Mouse (Mus musculus) heart, embryonic 10.5 days (tissue): ENCODE measurements at regions not wholly inside any gene's neighbourhood (a gene's known extent, or its start where the extent isn't known, plus 50 kb on each side); places are given as distances from the start of the nearest gene placed in this dataset.
A peak's percentile ranks its signal among the peaks of the same experiment; 100 is the strongest.

Experiments used
- DNase-seq: peaks from one replicate; pipeline ENCODE4 v3.0.0-alpha.2; 2017; ENCODE audit warnings: low spot score
- H3K27ac ChIP-seq: fragments of 300-500 bp; sonication (generic); 2 replicates; pipeline ENCODE4 v1.5.1; 2016; ENCODE audit warnings: mild to moderate bottlenecking
- H3K27me3 ChIP-seq: fragments of 300-500 bp; sonication (generic); 2 replicates; pipeline ENCODE4 v1.6.1; 2016; ENCODE audit warnings: mild to moderate bottlenecking; ENCODE audit not compliant: poor library complexity, insufficient read depth, severe bottlenecking
- H3K36me3 ChIP-seq: fragments of 300-500 bp; sonication (generic); 2 replicates; pipeline ENCODE4 v1.6.1; 2016; ENCODE audit warnings: mild to moderate bottlenecking, moderate library complexity
- H3K4me1 ChIP-seq: fragments of 300-500 bp; sonication (generic); 2 replicates; pipeline ENCODE4 v1.6.1; 2016; ENCODE audit warnings: mild to moderate bottlenecking
- H3K4me3 ChIP-seq: fragments of 300-500 bp; sonication (generic); 2 replicates; pipeline ENCODE4 v1.5.1; 2016; ENCODE audit warnings: mild to moderate bottlenecking, moderate library complexity
- H3K9me3 ChIP-seq: fragments of 300-500 bp; sonication (generic); 2 replicates; pipeline ENCODE4 v1.6.1; 2016; ENCODE audit warnings: mild to moderate bottlenecking, moderate library complexity
- WGBS: fragments of 180-500 bp; shearing (Covaris S2); methylation state at CpG from one replicate; pipeline ENCODE4 v1.1.7; 2016; 5-methylcytosine and 5-hydroxymethylcytosine counted together

- no peaks in the 10 kb centered on the region for H3K9me3 ChIP-seq
- 0 out of 2 replicates have a peak, but pooled peaks cover 1% of the 10 kb centered on the region for H3K4me1 ChIP-seq
- DNase-seq = no peak
- 74% methylated on average over 1 of the region's 1 CpGs for WGBS
- H3K27ac ChIP-seq = no peak overlapping the region
- H3K36me3 ChIP-seq = no peaks in the 10 kb centered on the region
- no peaks in the 10 kb centered on the region for H3K27me3 ChIP-seq
- no peak overlapping the region for H3K4me3 ChIP-seq
These were observed 175.9 kb upstream of the Ubl3 start for GRCm38 (mm10) chr5:148728492-148728891.

- no peaks in the 10 kb centered on the region for H3K27me3 ChIP-seq
- no peak for DNase-seq
- no peaks in the 10 kb centered on the region for H3K4me1 ChIP-seq
- H3K36me3 ChIP-seq = no peaks in the 10 kb centered on the region
- WGBS = 65% methylated on average over 7 of the region's 7 CpGs
- H3K4me3 ChIP-seq = no peak overlapping the region
- no peak overlapping the region for H3K27ac ChIP-seq
- no peaks in the 10 kb centered on the region for H3K9me3 ChIP-seq
These were observed 173.9 kb upstream of the Ubl3 start for GRCm38 (mm10) chr5:148726442-148726841.

- no peak overlapping the region for H3K27ac ChIP-seq
- no peaks in the 10 kb centered on the region for H3K27me3 ChIP-seq
- DNase-seq = no peak
- no peaks in the 10 kb centered on the region for H3K36me3 ChIP-seq
- H3K4me3 ChIP-seq = no peak overlapping the region
- H3K9me3 ChIP-seq = no peaks in the 10 kb centered on the region
- H3K4me1 ChIP-seq = no peaks in the 10 kb centered on the region
- 71% methylated on average over 6 of the region's 6 CpGs for WGBS
These were observed 171.9 kb upstream of the Ubl3 start for GRCm38 (mm10) chr5:148724470-148724869.

GRCm38 (mm10) chr5:148723677-148724227 is 171.2 kb upstream of the Ubl3 start:
- H3K4me3 ChIP-seq = no peak overlapping the region
- H3K36me3 ChIP-seq = no peaks in the 10 kb centered on the region
- 0 out of 2 replicates have a peak, but pooled peaks cover under 1% of the 10 kb centered on the region for H3K9me3 ChIP-seq
- H3K27me3 ChIP-seq = no peaks in the 10 kb centered on the region
- H3K27ac ChIP-seq = no peak overlapping the region
- no peak for DNase-seq
- no peaks in the 10 kb centered on the region for H3K4me1 ChIP-seq
- WGBS = 80% methylated on average over 11 of the region's 11 CpGs

- no peaks in the 10 kb centered on the region for H3K36me3 ChIP-seq
- H3K27ac ChIP-seq = no peak overlapping the region
- WGBS = 88% methylated on average over 5 of the region's 5 CpGs
- H3K4me1 ChIP-seq = no peaks in the 10 kb centered on the region
- no peak for DNase-seq
- H3K4me3 ChIP-seq = no peak overlapping the region
- H3K9me3 ChIP-seq = 0 out of 2 replicates have a peak, but pooled peaks cover 4% of the 10 kb centered on the region
- no peaks in the 10 kb centered on the region for H3K27me3 ChIP-seq
These were observed 168.0 kb upstream of the Ubl3 start for GRCm38 (mm10) chr5:148720604-148721003.

GRCm38 (mm10) chr5:148716633-148717032 is 164.0 kb upstream of the Ubl3 start:
- no peak for DNase-seq
- Histone ChIP-seq H3K4me3 (no peak overlapping the region), H3K9me3 (0 out of 2 replicates have a peak, but pooled peaks cover 4% of the 10 kb centered on the region), H3K36me3 (no peaks in the 10 kb centered on the region), H3K4me1 (no peaks in the 10 kb centered on the region; the same call in 1 of the 2 replicates), H3K27ac (peak overlapping the region; percentile 48; the same call in 1 of the 2 replicates), H3K27me3 (no peaks in the 10 kb centered on the region)
- 82% methylated on average over 6 of the region's 6 CpGs for WGBS

GRCm38 (mm10) chr5:148715218-148715991 is 162.8 kb upstream of the Ubl3 start:
- DNase-seq = no peak
- Histone ChIP-seq H3K4me3 (no peak overlapping the region), H3K36me3 (no peaks in the 10 kb centered on the region), H3K27ac (no peak overlapping the region), H3K4me1 (no peaks in the 10 kb centered on the region; the same call in 1 of the 2 replicates), H3K27me3 (no peaks in the 10 kb centered on the region), H3K9me3 (0 out of 2 replicates have a peak, but pooled peaks cover 4% of the 10 kb centered on the region)
- WGBS = 69% methylated on average over 15 of the region's 15 CpGs

GRCm38 (mm10) chr5:148714807-148715206 is 162.2 kb upstream of the Ubl3 start:
- no peak for DNase-seq
- Histone ChIP-seq H3K27me3 (no peaks in the 10 kb centered on the region), H3K36me3 (no peaks in the 10 kb centered on the region), H3K9me3 (0 out of 2 replicates have a peak, but pooled peaks cover 4% of the 10 kb centered on the region), H3K4me3 (no peak overlapping the region), H3K4me1 (no peaks in the 10 kb centered on the region; the same call in 1 of the 2 replicates), H3K27ac (no peak overlapping the region)
- 78% methylated on average over 4 of the region's 4 CpGs for WGBS

- 0 out of 2 replicates have a peak, but pooled peaks cover 4% of the 10 kb centered on the region for H3K9me3 ChIP-seq
- no peaks in the 10 kb centered on the region for H3K27me3 ChIP-seq
- no peak overlapping the region for H3K4me3 ChIP-seq
- no peak for DNase-seq
- H3K27ac ChIP-seq = no peak overlapping the region
- peaks cover 7% of the 10 kb centered on the region for H3K4me1 ChIP-seq
- no peaks in the 10 kb centered on the region for H3K36me3 ChIP-seq
- 81% methylated on average over 5 of the region's 5 CpGs for WGBS
These were observed 161.2 kb upstream of the Ubl3 start for GRCm38 (mm10) chr5:148713796-148714195.

GRCm38 (mm10) chr5:148713039-148713438 is 160.4 kb upstream of the Ubl3 start:
- Histone ChIP-seq H3K27me3 (no peaks in the 10 kb centered on the region), H3K27ac (no peak overlapping the region), H3K9me3 (no peaks in the 10 kb centered on the region), H3K4me3 (no peak overlapping the region), H3K36me3 (no peaks in the 10 kb centered on the region), H3K4me1 (peaks cover 14% of the 10 kb centered on the region)
- DNase-seq = no peak

GRCm38 (mm10) chr5:148711570-148711969 is 159.0 kb upstream of the Ubl3 start:
- H3K4me3 ChIP-seq = no peak overlapping the region
- no peaks in the 10 kb centered on the region for H3K27me3 ChIP-seq
- WGBS = 70% methylated on average over 5 of the region's 5 CpGs
- no peaks in the 10 kb centered on the region for H3K36me3 ChIP-seq
- no peak for DNase-seq
- no peak overlapping the region for H3K27ac ChIP-seq
- no peaks in the 10 kb centered on the region for H3K9me3 ChIP-seq
- H3K4me1 ChIP-seq = peaks cover 29% of the 10 kb centered on the region

- no peaks in the 10 kb centered on the region for H3K36me3 ChIP-seq
- no peaks in the 10 kb centered on the region for H3K9me3 ChIP-seq
- DNase-seq = no peak
- peaks cover 39% of the 10 kb centered on the region for H3K4me1 ChIP-seq
- 35% methylated on average over 10 of the region's 10 CpGs for WGBS
- no peak overlapping the region for H3K4me3 ChIP-seq
- peak overlapping the region; percentile 71; the same call in 1 of the 2 replicates for H3K27ac ChIP-seq
- H3K27me3 ChIP-seq = no peaks in the 10 kb centered on the region
These were observed 156.7 kb upstream of the Ubl3 start for GRCm38 (mm10) chr5:148709111-148709771.
